Mouse (Mus musculus) lung, adult 2 months (tissue): ENCODE measurements around the gene Lhfpl2.

Source experiments
- CTCF ChIP-seq: fragments of 200-500 bp; IDR thresholded peaks from 2 replicates; pipeline ENCODE4 v1.5.1; 2011; ENCODE audit warnings: mild to moderate bottlenecking, low read length, control low read depth; ENCODE audit not compliant: insufficient read depth
- POLR2A ChIP-seq: fragments of 200-500 bp; IDR thresholded peaks from 2 replicates; pipeline ENCODE4 v1.6.1; 2011; ENCODE audit warnings: low read depth, mild to moderate bottlenecking, control low read depth, low read length, borderline replicate concordance; ENCODE audit errors: extremely low read depth

DNA sequence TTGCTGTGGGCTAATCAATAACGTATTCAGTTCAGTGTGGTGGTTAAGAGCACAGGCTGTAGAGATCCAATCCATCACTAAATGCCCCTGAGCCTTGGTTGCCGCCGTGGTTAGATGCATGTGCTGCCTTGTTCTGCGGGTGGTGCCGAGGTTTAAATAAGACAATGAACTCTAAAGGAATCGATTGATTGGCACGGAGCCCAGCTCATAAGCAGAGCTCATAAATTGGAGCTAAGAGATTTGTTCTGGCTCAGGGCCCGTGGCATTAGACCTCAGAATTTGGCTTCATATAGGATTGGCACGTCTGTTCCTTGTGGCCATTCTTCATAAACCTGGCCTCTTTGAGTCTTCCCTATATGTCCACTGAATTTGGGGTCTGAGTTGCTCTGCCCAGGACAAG, 29.5 kb downstream of the Lhfpl2 start:
- TF ChIP-seq CTCF (no peak), POLR2A (no peak)
